Mouse (Mus musculus) heart, postnatal 0 days (tissue): ENCODE data around the gene Slain1. TPM values are rescaled to one million over a fixed set of nuclear protein-coding genes. Genes with fewer than 3 reads are reported as not detected.
A peak's percentile ranks its signal among the peaks of the same experiment; 100 is the strongest.
"Not testable (repeated sequence)": the region's sequence is repeated elsewhere in the genome, so short reads cannot be mapped to it uniquely, and the experiment has no call there.

Source experiments
- ATAC-seq: fragments of 200-750 bp; cut with Nextera tagmentation; 2 replicates; pipeline ENCODE4 v1.8.0; 2017; ENCODE audit warnings: low read depth, moderate number of reproducible peaks, moderate library complexity; ENCODE audit not compliant: insufficient read depth
- DNase-seq: peaks from one replicate; pipeline ENCODE4 v3.0.0-alpha.2; 2016; ENCODE audit warnings: low spot score
- H3K27ac ChIP-seq: fragments of 300-500 bp; sonication (generic); 2 replicates; pipeline ENCODE4 v1.5.1; 2014; ENCODE audit warnings: low read depth, mild to moderate bottlenecking
- H3K27me3 ChIP-seq: fragments of 300-500 bp; sonication (generic); 2 replicates; pipeline ENCODE4 v1.6.1; 2014; ENCODE audit warnings: low read length, mixed read lengths; ENCODE audit not compliant: control insufficient read depth, insufficient read depth
- H3K36me3 ChIP-seq: fragments of 300-500 bp; sonication (generic); replicated peaks from 2 replicates; pipeline ENCODE4 v1.6.1; 2014; ENCODE audit warnings: low read length, mixed read lengths; ENCODE audit not compliant: control insufficient read depth, insufficient read depth
- H3K4me1 ChIP-seq: fragments of 300-500 bp; sonication (generic); 2 replicates; pipeline ENCODE4 v1.6.1; 2014; ENCODE audit warnings: antibody characterized with exemption; ENCODE audit not compliant: control insufficient read depth, insufficient read depth
- H3K4me2 ChIP-seq: fragments of 300-500 bp; sonication (generic); 2 replicates; pipeline ENCODE4 v1.6.1; 2014; ENCODE audit warnings: low read depth, mild to moderate bottlenecking, low read length, moderate library complexity
- H3K4me3 ChIP-seq: fragments of 300-500 bp; sonication (generic); 2 replicates; pipeline ENCODE4 v1.5.1; 2014; ENCODE audit warnings: low read depth, low read length
- H3K9ac ChIP-seq: fragments of 300-500 bp; sonication (generic); replicated peaks from 2 replicates; pipeline ENCODE4 v1.6.1; 2014; ENCODE audit warnings: low read depth, low read length, mixed read lengths
- H3K9me3 ChIP-seq: fragments of 300-500 bp; sonication (generic); replicated peaks from 2 replicates; pipeline ENCODE4 v1.6.1; 2016; ENCODE audit warnings: low read length; ENCODE audit not compliant: control insufficient read depth
- CTCF ChIP-seq: IDR thresholded peaks from 2 replicates; pipeline ENCODE4 v1.5.1; 2016; ENCODE audit warnings: antibody characterized with exemption, control low read depth, low read depth
- EP300 ChIP-seq: IDR thresholded peaks from 2 replicates; pipeline ENCODE4 v1.6.1; 2016; ENCODE audit warnings: antibody characterized with exemption, low read depth
- WGBS: fragments of 180-500 bp; shearing (Covaris S2); extraction: QIAGEN DNeasy Blood & Tissue Kit; methylation state at CpG from one replicate; pipeline ENCODE4 v1.1.7; 2014; 5-methylcytosine and 5-hydroxymethylcytosine counted together
- polyA plus RNA-seq: library from polyadenylated mRNA; unstranded; fragments of >200 nt; fragmentation: Nextera tagmentation; extraction: Ambion mirVana; gene quantifications from 2 replicates; pipeline ENCODE4 v1.2.1, GENCODE M21; 2015
- total RNA-seq: library from RNA; depleted of rRNA; stranded (reverse); fragments of >200 nt; gene quantifications from 2 replicates; pipeline ENCODE4 v1.2.3, GENCODE M21; 2014; ENCODE audit warnings: low replicate concordance

Slain1 gene
- total and polyA plus RNA-seq, 2 experiments from 2014 or later = 0.16 TPM; not detected in 1

GRCm38 (mm10) chr14:103732626-103733025, 82.6 kb downstream of the Slain1 start:
- H3K4me3 ChIP-seq = no peak overlapping the region
- no peak overlapping the region for H3K27ac ChIP-seq
- no peaks in the 10 kb centered on the region for H3K36me3 ChIP-seq
- TF ChIP-seq CTCF = no peak
- no peak for TF ChIP-seq EP300
- 75% methylated on average over 1 of the region's 1 CpGs for WGBS
- no peak for ATAC-seq
- 0 out of 2 replicates have a peak, but pooled peaks cover 3% of the 10 kb centered on the region for H3K9me3 ChIP-seq
- no peaks in the 10 kb centered on the region for H3K4me1 ChIP-seq
- H3K9ac ChIP-seq = no peak overlapping the region
- no peak overlapping the region for H3K4me2 ChIP-seq
- no peak for DNase-seq
- no peaks in the 10 kb centered on the region for H3K27me3 ChIP-seq

- DNase-seq (no peak), ATAC-seq (no peak)
- 71% methylated on average over 7 of the region's 7 CpGs for WGBS
- no peaks in the 10 kb centered on the region for H3K36me3 ChIP-seq
- H3K9ac ChIP-seq = no peak overlapping the region
- H3K4me2 ChIP-seq = no peak overlapping the region
- H3K9me3 ChIP-seq = no peaks in the 10 kb centered on the region
- H3K4me3 ChIP-seq = no peak overlapping the region
- peak; percentile 9; the same call in 1 of the 2 replicates for TF ChIP-seq CTCF
- TF ChIP-seq EP300 = no peak
- no peak overlapping the region for H3K27ac ChIP-seq
- H3K4me1 ChIP-seq = no peaks in the 10 kb centered on the region
- no peaks in the 10 kb centered on the region for H3K27me3 ChIP-seq
Measured at GRCm38 (mm10) chr14:103741216-103741615, 91.2 kb downstream of the Slain1 start.

GRCm38 (mm10) chr14:103742150-103742549, 92.1 kb downstream of the Slain1 start:
- H3K36me3 ChIP-seq = no peaks in the 10 kb centered on the region
- no peak for ATAC-seq
- H3K4me3 ChIP-seq = no peak overlapping the region
- no peaks in the 10 kb centered on the region for H3K4me1 ChIP-seq
- 56% methylated on average over 8 of the region's 8 CpGs for WGBS
- H3K27ac ChIP-seq = no peak overlapping the region
- TF ChIP-seq EP300 (no peak), CTCF (no peak)
- H3K27me3 ChIP-seq = no peaks in the 10 kb centered on the region
- H3K4me2 ChIP-seq = no peak overlapping the region
- no peak for DNase-seq
- H3K9me3 ChIP-seq = no peaks in the 10 kb centered on the region
- no peak overlapping the region for H3K9ac ChIP-seq

GRCm38 (mm10) chr14:103747345-103747744, 97.3 kb downstream of the Slain1 start:
- 54% methylated on average over 6 of the region's 6 CpGs for WGBS
- Histone ChIP-seq H3K36me3 (no peaks in the 10 kb centered on the region), H3K9me3 (no peaks in the 10 kb centered on the region), H3K4me3 (no peak overlapping the region), H3K27me3 (no peaks in the 10 kb centered on the region), H3K27ac (no peak overlapping the region), H3K9ac (no peak overlapping the region), H3K4me2 (no peak overlapping the region), H3K4me1 (no peaks in the 10 kb centered on the region)
- TF ChIP-seq CTCF (no peak), EP300 (no peak)
- ATAC-seq = no peak
- DNase-seq = no peak

GRCm38 (mm10) chr14:103750638-103751037, 100.6 kb downstream of the Slain1 start:
- not testable (repeated sequence) for H3K9me3 ChIP-seq, H3K36me3 ChIP-seq, H3K4me2 ChIP-seq, ATAC-seq, H3K27me3 ChIP-seq, DNase-seq, H3K4me1 ChIP-seq, H3K9ac ChIP-seq, H3K27ac ChIP-seq, H3K4me3 ChIP-seq
- 81% methylated on average over 4 of the region's 4 CpGs for WGBS

- no peaks in the 10 kb centered on the region for H3K27me3 ChIP-seq
- no peaks in the 10 kb centered on the region for H3K4me1 ChIP-seq
- ATAC-seq (no peak), DNase-seq (no peak)
- no peak overlapping the region for H3K9ac ChIP-seq
- no peak overlapping the region for H3K4me2 ChIP-seq
- no peaks in the 10 kb centered on the region for H3K36me3 ChIP-seq
- TF ChIP-seq CTCF = no peak
- no peak overlapping the region for H3K4me3 ChIP-seq
- H3K27ac ChIP-seq = no peak overlapping the region
- H3K9me3 ChIP-seq = no peaks in the 10 kb centered on the region
Measured at GRCm38 (mm10) chr14:103751384-103751783, 101.4 kb downstream of the Slain1 start.
